Mouse (Mus musculus) forebrain, embryonic 13.5 days (tissue): ENCODE results near the gene Slc47a2. TPM values are rescaled to one million over a fixed set of nuclear protein-coding genes. Genes with fewer than 3 reads are reported as not detected.
"Not testable (repeated sequence)": the region's sequence is repeated elsewhere in the genome, so short reads cannot be mapped to it uniquely, and the experiment has no call there.

Experiments used
- ATAC-seq: fragments of 200-750 bp; cut with Nextera tagmentation; 2 replicates; pipeline ENCODE4 v1.8.0; 2017
- H3K27ac ChIP-seq: fragments of 300-500 bp; sonication (generic); 2 replicates; pipeline ENCODE4 v1.5.1; 2015; ENCODE audit warnings: inconsistent platforms, mild to moderate bottlenecking, moderate library complexity
- H3K27me3 ChIP-seq: fragments of 300-500 bp; sonication (generic); 2 replicates; pipeline ENCODE4 v1.6.1; 2015; ENCODE audit warnings: mild to moderate bottlenecking, inconsistent platforms
- H3K36me3 ChIP-seq: fragments of 300-500 bp; sonication (generic); 2 replicates; pipeline ENCODE4 v1.6.1; 2015; ENCODE audit warnings: mild to moderate bottlenecking, inconsistent platforms; ENCODE audit not compliant: poor library complexity, severe bottlenecking
- H3K4me1 ChIP-seq: fragments of 300-500 bp; sonication (generic); 2 replicates; pipeline ENCODE4 v1.6.1; 2015; ENCODE audit warnings: inconsistent platforms
- H3K4me2 ChIP-seq: fragments of 300-500 bp; sonication (generic); 2 replicates; pipeline ENCODE4 v1.6.1; 2015; ENCODE audit warnings: inconsistent platforms, mild to moderate bottlenecking, moderate library complexity
- H3K4me3 ChIP-seq: fragments of 300-500 bp; sonication (generic); 2 replicates; pipeline ENCODE4 v1.5.1; 2015; ENCODE audit warnings: mild to moderate bottlenecking, inconsistent platforms
- H3K9ac ChIP-seq: fragments of 300-500 bp; sonication (generic); 2 replicates; pipeline ENCODE4 v1.6.1; 2015; ENCODE audit warnings: mild to moderate bottlenecking, inconsistent platforms
- H3K9me3 ChIP-seq: fragments of 300-500 bp; sonication (generic); replicated peaks from 2 replicates; pipeline ENCODE4 v1.6.1; 2016; ENCODE audit warnings: inconsistent platforms
- WGBS: fragments of 180-500 bp; shearing (Covaris S2); methylation state at CpG from one replicate; pipeline ENCODE4 v1.1.7; 2015; 5-methylcytosine and 5-hydroxymethylcytosine counted together
- polyA plus RNA-seq: library from polyadenylated mRNA; unstranded; fragments of >200 nt; fragmentation: Nextera tagmentation; extraction: Ambion mirVana; gene quantifications from 2 replicates; pipeline ENCODE4 v1.2.1, GENCODE M21; 2015

Gene Slc47a2
- polyA plus RNA-seq, 1 experiment from 2014 or later, result not detected

GRCm38 (mm10) chr11:61337586-61337985 lies 5.1 kb downstream of the Slc47a2 start:
- no peak overlapping the region for H3K4me3 ChIP-seq
- WGBS, result 81% methylated on average over 10 of the region's 10 CpGs
- no peak overlapping the region for H3K9ac ChIP-seq
- H3K4me1 ChIP-seq, result peaks cover 8% of the 10 kb centered on the region
- ATAC-seq, result no peak
- no peak overlapping the region for H3K4me2 ChIP-seq
- H3K9me3 ChIP-seq, result no peaks in the 10 kb centered on the region
- H3K36me3 ChIP-seq, result no peaks in the 10 kb centered on the region
- no peak overlapping the region for H3K27ac ChIP-seq
- H3K27me3 ChIP-seq, result peaks cover 27% of the 10 kb centered on the region

- no peak overlapping the region for H3K27ac ChIP-seq
- no peaks in the 10 kb centered on the region for H3K9me3 ChIP-seq
- no peaks in the 10 kb centered on the region for H3K36me3 ChIP-seq
- no peak overlapping the region for H3K4me2 ChIP-seq
- 68% methylated on average over 10 of the region's 10 CpGs for WGBS
- no peak for ATAC-seq
- H3K9ac ChIP-seq, result no peak overlapping the region
- H3K4me1 ChIP-seq, result peaks cover 3% of the 10 kb centered on the region; the same call in 1 of the 2 replicates
- no peak overlapping the region for H3K4me3 ChIP-seq
- no peaks in the 10 kb centered on the region for H3K27me3 ChIP-seq
Measured at GRCm38 (mm10) chr11:61320904-61321687, 21.6 kb downstream of the Slc47a2 start.

GRCm38 (mm10) chr11:61319923-61320567 lies 22.6 kb downstream of the Slc47a2 start:
- ATAC-seq, result no peak
- H3K27me3 ChIP-seq, result no peaks in the 10 kb centered on the region
- 76% methylated on average over 3 of the region's 3 CpGs for WGBS
- no peak overlapping the region for H3K9ac ChIP-seq
- H3K27ac ChIP-seq, result no peak overlapping the region
- peaks cover 3% of the 10 kb centered on the region; the same call in 1 of the 2 replicates for H3K4me1 ChIP-seq
- no peaks in the 10 kb centered on the region for H3K9me3 ChIP-seq
- H3K36me3 ChIP-seq, result no peaks in the 10 kb centered on the region
- H3K4me3 ChIP-seq, result no peak overlapping the region
- H3K4me2 ChIP-seq, result no peak overlapping the region

- Histone ChIP-seq H3K9me3 (no peaks in the 10 kb centered on the region), H3K4me1 (peaks cover 3% of the 10 kb centered on the region; the same call in 1 of the 2 replicates), H3K4me3 (no peak overlapping the region), H3K27me3 (no peaks in the 10 kb centered on the region), H3K9ac (no peak overlapping the region), H3K4me2 (no peak overlapping the region), H3K36me3 (no peaks in the 10 kb centered on the region), H3K27ac (no peak overlapping the region)
- 65% methylated on average over 12 of the region's 12 CpGs for WGBS
- ATAC-seq, result no peak
Measured at GRCm38 (mm10) chr11:61319233-61319922, 23.3 kb downstream of the Slc47a2 start.

- no peak overlapping the region for H3K27ac ChIP-seq
- H3K4me2 ChIP-seq, result no peak overlapping the region
- H3K4me3 ChIP-seq, result no peak overlapping the region
- no peaks in the 10 kb centered on the region for H3K9me3 ChIP-seq
- no peaks in the 10 kb centered on the region for H3K36me3 ChIP-seq
- 70% methylated on average over 2 of the region's 2 CpGs for WGBS
- H3K4me1 ChIP-seq, result peaks cover 1% of the 10 kb centered on the region; the same call in 1 of the 2 replicates
- no peak for ATAC-seq
- no peak overlapping the region for H3K9ac ChIP-seq
- no peaks in the 10 kb centered on the region for H3K27me3 ChIP-seq
Measured at GRCm38 (mm10) chr11:61316864-61317263, 25.8 kb downstream of the Slc47a2 start.

GRCm38 (mm10) chr11:61310321-61310720 lies 32.3 kb downstream of the Slc47a2 start:
- no peak overlapping the region for H3K4me3 ChIP-seq
- H3K36me3 ChIP-seq, result no peaks in the 10 kb centered on the region
- H3K27me3 ChIP-seq, result no peaks in the 10 kb centered on the region
- 77% methylated on average over 7 of the region's 7 CpGs for WGBS
- H3K9ac ChIP-seq, result no peak overlapping the region
- no peak overlapping the region for H3K4me2 ChIP-seq
- H3K9me3 ChIP-seq, result no peaks in the 10 kb centered on the region
- H3K27ac ChIP-seq, result no peak overlapping the region
- ATAC-seq, result no peak
- H3K4me1 ChIP-seq, result no peaks in the 10 kb centered on the region

GRCm38 (mm10) chr11:61309831-61310230 lies 32.8 kb downstream of the Slc47a2 start:
- H3K4me2 ChIP-seq, result no peak overlapping the region
- H3K4me3 ChIP-seq, result no peak overlapping the region
- no peak overlapping the region for H3K9ac ChIP-seq
- no peaks in the 10 kb centered on the region for H3K9me3 ChIP-seq
- H3K27ac ChIP-seq, result no peak overlapping the region
- H3K27me3 ChIP-seq, result no peaks in the 10 kb centered on the region
- no peak for ATAC-seq
- WGBS, result 66% methylated on average over 12 of the region's 12 CpGs
- no peaks in the 10 kb centered on the region for H3K36me3 ChIP-seq
- H3K4me1 ChIP-seq, result no peaks in the 10 kb centered on the region

GRCm38 (mm10) chr11:61307795-61308194 lies 34.9 kb downstream of the Slc47a2 start:
- 32% methylated on average over 7 of the region's 7 CpGs for WGBS
- no peaks in the 10 kb centered on the region for H3K36me3 ChIP-seq
- H3K27ac ChIP-seq, result no peak overlapping the region
- no peaks in the 10 kb centered on the region for H3K9me3 ChIP-seq
- no peaks in the 10 kb centered on the region for H3K27me3 ChIP-seq
- no peak overlapping the region for H3K9ac ChIP-seq
- H3K4me3 ChIP-seq, result no peak overlapping the region
- H3K4me2 ChIP-seq, result no peak overlapping the region
- ATAC-seq, result no peak
- no peaks in the 10 kb centered on the region for H3K4me1 ChIP-seq

GRCm38 (mm10) chr11:61305377-61305776 lies 37.3 kb downstream of the Slc47a2 start:
- ATAC-seq, result no peak
- Histone ChIP-seq H3K9me3 (no peaks in the 10 kb centered on the region), H3K4me2 (no peak overlapping the region), H3K9ac (no peak overlapping the region), H3K4me3 (no peak overlapping the region), H3K27ac (no peak overlapping the region), H3K27me3 (no peaks in the 10 kb centered on the region), H3K4me1 (peaks cover 7% of the 10 kb centered on the region), H3K36me3 (no peaks in the 10 kb centered on the region)
- WGBS, result 80% methylated on average over 4 of the region's 4 CpGs

GRCm38 (mm10) chr11:61304535-61304934 lies 38.1 kb downstream of the Slc47a2 start:
- not testable (repeated sequence) for H3K9ac ChIP-seq, ATAC-seq, H3K9me3 ChIP-seq, H3K4me1 ChIP-seq, H3K4me2 ChIP-seq, H3K27me3 ChIP-seq, H3K4me3 ChIP-seq, H3K27ac ChIP-seq, H3K36me3 ChIP-seq
- 98% methylated on average over 7 of the region's 10 CpGs for WGBS

- no peak for ATAC-seq
Measured at GRCm38 (mm10) chr11:61300716-61301392, 41.8 kb downstream of the Slc47a2 start.

GRCm38 (mm10) chr11:61300205-61300604 lies 42.5 kb downstream of the Slc47a2 start:
- no peak for ATAC-seq
- no peaks in the 10 kb centered on the region for H3K27me3 ChIP-seq
- no peak overlapping the region for H3K4me2 ChIP-seq
- no peak overlapping the region for H3K4me3 ChIP-seq
- no peaks in the 10 kb centered on the region for H3K9me3 ChIP-seq
- H3K9ac ChIP-seq, result no peak overlapping the region
- H3K36me3 ChIP-seq, result no peaks in the 10 kb centered on the region
- no peak overlapping the region for H3K27ac ChIP-seq
- WGBS, result 57% methylated on average over 3 of the region's 3 CpGs
- peaks cover 7% of the 10 kb centered on the region for H3K4me1 ChIP-seq

More at GRCm38 (mm10) chr11:61300716-61301392, 41.8 kb downstream of the Slc47a2 start:
- Histone ChIP-seq H3K4me3 (no peak overlapping the region), H3K9ac (peak overlapping the region; percentile 34; the same call in 1 of the 2 replicates), H3K4me1 (peaks cover 7% of the 10 kb centered on the region), H3K4me2 (peak overlapping the region; percentile 40), H3K9me3 (no peaks in the 10 kb centered on the region), H3K27ac (no peak overlapping the region), H3K36me3 (no peaks in the 10 kb centered on the region), H3K27me3 (no peaks in the 10 kb centered on the region)
- 16% methylated on average over 12 of the region's 16 CpGs for WGBS
